Mouse (Mus musculus) MEL (cell line): Measurements from ENCODE around the gene Tbxas1.

Source experiments
- CTCF ChIP-seq, 3 experiments: IDR thresholded peaks in 2 of 3; conservative IDR thresholded peaks in 1 of 3; 2 replicates each; pipeline ENCODE4 v1.5.1; 2011 to 2012; ENCODE audit warnings: low read length in 3 of 3, low read depth in 2 of 3, mild to moderate bottlenecking in 2 of 3, improper control_type of control experiment in 1 of 3, inconsistent platforms in 1 of 3, mixed read lengths in 1 of 3, moderate library complexity in 1 of 3; ENCODE audit not compliant: control insufficient read depth in 1 of 3, insufficient read depth in 1 of 3, poor library complexity in 1 of 3, severe bottlenecking in 1 of 3
- EP300 ChIP-seq, 2 experiments: IDR thresholded peaks; 2 replicates each; pipeline ENCODE4 v1.6.1; 2011; ENCODE audit warnings: improper control_type of control experiment in 2 of 2, low read length in 2 of 2, low read depth in 1 of 2, mild to moderate bottlenecking in 1 of 2
- ETS1 ChIP-seq: IDR thresholded peaks from 2 replicates; pipeline ENCODE4 v1.6.1; 2012; ENCODE audit warnings: low read depth, mild to moderate bottlenecking, inconsistent platforms, low read length, improper control_type of control experiment, moderate library complexity
- TCF12 ChIP-seq: IDR thresholded peaks from 2 replicates; pipeline ENCODE4 v1.6.1; 2014; ENCODE audit warnings: low read depth, mild to moderate bottlenecking, inconsistent platforms, low read length, improper control_type of control experiment, moderate library complexity
- USF1 ChIP-seq: IDR thresholded peaks from 2 replicates; pipeline ENCODE4 v1.6.1; 2014; ENCODE audit warnings: low read depth, mild to moderate bottlenecking, inconsistent platforms, low read length, improper control_type of control experiment, moderate library complexity
- ZNF384 ChIP-seq: IDR thresholded peaks from 2 replicates; pipeline ENCODE4 v1.6.1; 2012; ENCODE audit warnings: low read depth, mild to moderate bottlenecking, inconsistent platforms, low read length, improper control_type of control experiment

DNA sequence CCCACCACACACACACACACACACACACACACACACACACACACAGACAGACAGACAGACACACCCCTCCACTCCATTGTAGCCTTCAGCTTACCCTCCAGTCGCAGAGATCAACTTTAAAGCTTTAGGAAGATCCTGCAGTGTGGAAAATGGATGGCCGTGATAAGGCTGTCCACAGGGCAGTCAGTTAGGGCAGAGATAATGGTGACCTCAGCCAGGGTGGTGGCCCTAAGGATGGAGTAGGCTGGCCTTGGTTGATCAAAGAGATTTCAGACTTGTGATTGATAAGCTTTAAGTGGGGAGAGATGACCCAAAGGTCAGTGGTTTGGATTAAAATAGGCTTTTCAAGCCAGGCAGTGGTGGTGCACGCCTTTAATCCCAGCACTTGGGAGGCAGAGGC is 120.6 kb downstream of the Tbxas1 start:
- TF ChIP-seq USF1 = no peak
- no peak for TF ChIP-seq EP300 (IDR thresholded peaks at IDR 0.05; ENCODE audit: low read depth in 1 of 2, low read length in 2 of 2)
- no peak for TF ChIP-seq CTCF (IDR thresholded peaks at IDR 0.05 in 2 of 3, conservative IDR thresholded peaks at IDR 0.05 in 1 of 3; ENCODE audit: control insufficient read depth in 1 of 3, insufficient read depth in 1 of 3, low read depth in 2 of 3, low read length in 3 of 3, poor library complexity in 1 of 3, severe bottlenecking in 1 of 3)
- TF ChIP-seq ETS1 = no peak
- TF ChIP-seq ZNF384 = no peak
- TF ChIP-seq TCF12 = no peak
